Mouse (Mus musculus) cerebellum, adult 18-20 months (tissue): Measurements from ENCODE around the gene Fastkd5.
"Not testable (repeated sequence)": the region's sequence is repeated elsewhere in the genome, so short reads cannot be mapped to it uniquely, and the experiment has no call there.

Experiments used
- DNase-seq, 2 experiments: peaks; one replicate each; pipeline ENCODE4 v3.0.0; 2021

Fastkd5 gene

DNA sequence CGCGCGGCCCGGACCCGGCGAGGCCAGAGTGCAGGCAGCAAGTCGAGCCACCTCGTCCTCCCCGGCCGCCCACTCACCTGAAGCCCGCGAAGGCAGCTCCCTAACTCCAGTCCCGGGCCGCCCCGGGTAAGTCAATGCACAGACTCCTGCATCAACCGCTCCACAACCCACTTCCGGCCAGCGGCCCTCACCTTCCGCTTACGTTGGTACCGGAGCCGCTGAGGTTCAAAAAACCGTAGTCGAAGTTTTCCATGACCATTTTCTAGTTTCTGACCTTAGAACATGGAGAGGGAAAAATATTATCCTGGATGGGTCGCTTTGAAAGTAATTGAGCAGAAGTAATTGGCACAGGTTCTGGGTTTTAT, at the start of gene Fastkd5, which contains the start of gene Ubox5:
Gene Fastkd5, minus strand, starts transcription at position 189 of the 365 bp plus-strand sequence.
Gene Ubox5, minus strand, starts transcription at position 200 of the 365 bp plus-strand sequence.
- DNase-seq = peak; percentile 89 to 93

- DNase-seq = no peak
Measured at GRCm38 (mm10) chr2:130679154-130679553, 49.3 kb upstream of the Fastkd5 start.

DNA sequence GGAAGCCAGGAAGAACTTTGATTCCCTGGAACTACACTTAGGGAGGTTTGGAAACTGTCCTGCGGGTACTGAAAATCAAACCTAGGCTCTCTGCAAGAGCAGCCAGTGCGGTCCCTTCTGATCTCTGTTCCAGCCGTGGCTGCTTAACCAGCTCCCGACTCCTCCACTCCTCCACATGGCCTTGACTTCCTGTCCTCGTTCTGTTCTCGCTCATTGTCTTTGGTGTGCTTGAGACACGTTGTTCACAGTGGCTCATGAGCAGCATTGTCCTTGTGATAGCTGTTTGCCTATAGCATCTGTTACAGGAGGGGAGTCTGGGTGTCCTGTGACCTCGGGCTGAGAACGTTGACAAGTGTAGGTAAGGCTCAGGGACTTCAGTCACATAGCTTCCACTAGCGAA, 47.4 kb upstream of the Fastkd5 start:
- no peak for DNase-seq

- DNase-seq = peak; percentile 90 to 93
Measured at GRCm38 (mm10) chr2:130667559-130667958, 37.7 kb upstream of the Fastkd5 start, which contains the start of gene Itpa. Itpa (plus strand) TSS chr2:130667610.

GRCm38 (mm10) chr2:130664102-130664701, 34.4 kb upstream of the Fastkd5 start, which contains the start of gene Ddrgk1:
Ddrgk1 (minus strand) TSS chr2:130664659.
- DNase-seq = peak; percentile 94 to 95

DNA sequence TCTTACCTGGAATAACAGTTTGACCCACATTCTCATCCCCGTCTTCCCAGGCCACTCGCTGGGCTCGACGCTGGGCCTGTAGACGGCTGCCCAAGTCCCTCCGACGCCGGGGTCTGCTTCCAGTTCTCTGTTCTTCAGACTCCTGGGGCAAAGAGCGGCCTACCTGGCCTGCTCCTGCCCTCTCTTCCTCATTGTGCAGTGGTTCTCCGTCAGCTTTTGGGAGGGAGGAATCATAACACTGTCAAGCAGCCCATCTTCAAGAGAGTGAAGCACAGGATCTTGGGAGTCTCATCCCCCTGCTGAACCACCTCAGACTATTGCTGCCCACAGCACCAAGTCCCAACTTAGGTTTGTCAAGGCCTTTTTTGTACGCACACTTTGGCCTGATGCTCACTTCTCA, 33.5 kb upstream of the Fastkd5 start:
- peak in 1 of 2 experiments; percentile 24 for DNase-seq

GRCm38 (mm10) chr2:130658530-130658929, 28.7 kb upstream of the Fastkd5 start:
- DNase-seq = no peak

DNA sequence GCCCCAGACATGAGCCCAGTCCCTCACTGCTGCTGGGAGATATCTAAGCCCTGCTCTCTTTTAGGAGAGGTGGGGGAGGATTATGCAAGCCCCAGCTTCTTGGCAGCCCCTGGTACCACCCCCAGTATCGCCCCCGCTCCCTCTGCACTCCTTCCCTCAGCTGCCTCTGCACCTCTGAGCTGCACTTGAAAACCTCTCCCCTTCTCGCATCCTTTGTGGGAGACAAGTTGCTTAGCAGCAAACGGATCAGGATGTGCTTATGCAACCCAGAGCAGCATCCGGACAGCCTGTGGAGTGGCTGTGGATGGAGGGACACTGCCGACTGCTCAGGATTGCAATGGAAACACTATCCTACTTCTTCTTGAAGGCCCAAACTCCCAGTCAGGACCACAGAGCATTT, 27.7 kb upstream of the Fastkd5 start:
- no peak for DNase-seq

GRCm38 (mm10) chr2:130656536-130656935, 26.7 kb upstream of the Fastkd5 start:
- no peak for DNase-seq

DNA sequence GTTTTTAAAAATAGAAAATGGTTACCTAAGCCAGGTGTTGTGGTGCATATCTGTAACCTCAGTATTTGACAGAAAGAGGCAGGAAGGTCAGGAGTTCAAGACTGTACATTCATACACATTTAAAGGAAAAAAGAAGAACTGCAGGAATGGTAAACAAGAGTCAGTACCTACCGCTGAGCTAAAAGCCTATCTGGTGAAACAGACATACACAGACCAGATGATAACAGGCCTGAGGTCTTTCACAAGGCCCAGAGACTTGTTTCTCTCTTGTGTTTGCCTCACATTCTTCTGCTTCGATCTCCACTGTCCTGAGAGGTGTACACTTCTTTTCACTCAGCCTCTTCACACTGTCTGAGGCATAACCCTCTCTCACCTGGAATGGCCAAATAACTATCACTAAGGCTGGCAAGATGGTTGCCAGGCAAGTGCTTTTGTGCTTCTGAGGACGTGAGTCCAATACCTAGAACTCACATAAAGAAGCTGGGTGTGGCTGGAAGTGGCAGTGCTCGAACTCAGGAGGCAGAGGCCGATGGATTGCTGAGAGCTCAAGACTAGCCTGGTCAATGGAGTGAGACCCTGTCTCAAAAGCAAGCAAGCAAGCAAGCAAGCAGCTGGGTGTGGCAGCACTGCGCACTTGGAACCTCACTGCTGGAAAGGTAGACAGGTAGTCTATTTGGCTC, 26.0 kb upstream of the Fastkd5 start:
- no peak for DNase-seq

- DNase-seq = no peak
Measured at GRCm38 (mm10) chr2:130653760-130654159, 23.9 kb upstream of the Fastkd5 start.

- DNase-seq = no peak
Measured at GRCm38 (mm10) chr2:130653303-130653702, 23.5 kb upstream of the Fastkd5 start.

GRCm38 (mm10) chr2:130649028-130649427, 19.2 kb upstream of the Fastkd5 start:
- DNase-seq = not testable (repeated sequence)

DNA sequence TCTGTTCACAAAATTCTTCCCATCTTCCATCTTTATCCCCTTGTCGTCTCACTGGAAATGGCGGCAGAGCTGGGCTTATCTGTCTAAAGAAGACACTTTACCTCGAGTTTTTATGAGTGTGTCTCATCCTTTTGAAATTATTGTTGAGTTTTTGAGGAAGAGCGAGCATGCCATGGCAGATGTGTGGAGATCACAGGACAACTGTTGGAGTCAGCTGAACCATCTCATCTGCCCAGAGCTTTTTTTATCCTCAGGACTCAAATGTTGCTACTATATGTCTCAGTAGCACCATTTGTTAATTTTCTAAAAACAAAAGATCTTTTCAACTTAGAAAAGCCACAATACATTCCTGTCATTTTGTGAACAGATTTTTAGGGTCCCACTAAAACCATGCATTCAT, 15.4 kb upstream of the Fastkd5 start:
- no peak for DNase-seq

DNA sequence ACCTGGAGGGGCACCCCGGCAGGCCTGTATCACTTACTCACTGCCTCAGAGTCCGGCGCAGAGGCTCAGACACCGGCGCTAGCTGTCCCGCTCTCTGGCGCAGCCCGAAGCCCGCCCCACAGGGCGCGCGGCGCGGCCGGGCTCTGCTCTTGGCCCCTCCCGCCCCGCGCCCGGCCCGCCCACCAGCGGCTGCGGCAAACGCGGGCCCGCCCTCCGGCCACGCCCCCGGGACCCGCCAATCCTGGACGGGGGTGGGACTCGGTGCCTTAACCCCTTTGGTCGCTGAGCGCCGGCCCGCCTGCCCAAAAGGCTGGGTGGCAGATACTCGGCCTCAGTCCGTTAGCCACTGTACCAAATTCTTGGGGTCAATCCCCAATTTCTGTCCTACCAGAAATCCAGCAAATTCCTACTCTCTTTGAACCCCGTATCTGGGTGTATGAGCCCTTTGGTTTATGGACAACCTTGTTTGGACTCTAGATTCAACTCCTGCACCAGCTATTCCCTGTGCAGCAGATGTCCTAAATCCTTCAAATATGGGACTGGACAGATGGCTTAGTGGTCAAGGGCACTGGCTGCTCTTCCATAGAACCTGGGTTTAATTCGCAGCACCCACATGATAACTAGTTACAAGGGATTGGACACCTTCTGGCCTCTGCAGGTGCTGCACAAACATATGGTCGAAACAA, 13.0 kb upstream of the Fastkd5 start, which contains the start of gene Lzts3:
Gene Lzts3, minus strand, starts transcription at position 120 of the 686 bp plus-strand sequence.
- peak; percentile 96 to 97 for DNase-seq

GRCm38 (mm10) chr2:130642197-130642660, 12.4 kb upstream of the Fastkd5 start:
- no peak for DNase-seq

DNA sequence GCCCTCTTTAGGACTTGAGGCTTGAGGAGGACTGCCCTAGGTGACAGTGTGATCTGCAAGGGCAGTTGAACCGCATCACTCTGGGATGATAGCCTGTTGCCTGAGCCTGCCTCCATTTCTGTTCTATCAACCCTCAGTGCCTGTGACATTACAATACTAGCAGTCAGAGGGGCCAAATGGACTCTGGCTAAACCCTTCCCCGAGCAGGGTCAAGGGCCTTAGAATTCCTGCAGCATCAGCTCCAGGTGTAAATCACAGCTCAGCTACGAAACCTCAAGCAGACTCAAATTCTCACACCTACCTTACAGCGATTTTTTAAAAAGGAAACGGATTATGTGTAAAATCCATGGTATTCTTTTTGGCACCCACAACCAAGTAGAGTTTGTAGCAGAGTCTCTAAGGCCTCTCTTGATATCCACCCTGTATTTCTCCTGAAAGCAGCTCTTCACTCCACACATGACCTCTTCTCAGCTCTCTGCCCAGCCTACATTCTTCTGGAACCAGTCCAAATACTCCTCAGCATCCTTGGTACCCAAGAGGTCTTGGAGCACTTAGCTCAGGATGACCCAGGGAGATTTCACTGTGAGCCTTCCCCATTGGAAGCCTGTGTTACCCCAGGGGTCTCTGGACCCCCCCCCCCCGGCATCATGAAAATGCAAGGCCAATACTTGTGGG, 11.7 kb upstream of the Fastkd5 start:
- DNase-seq = peak in 1 of 2 experiments; percentile 20

DNA sequence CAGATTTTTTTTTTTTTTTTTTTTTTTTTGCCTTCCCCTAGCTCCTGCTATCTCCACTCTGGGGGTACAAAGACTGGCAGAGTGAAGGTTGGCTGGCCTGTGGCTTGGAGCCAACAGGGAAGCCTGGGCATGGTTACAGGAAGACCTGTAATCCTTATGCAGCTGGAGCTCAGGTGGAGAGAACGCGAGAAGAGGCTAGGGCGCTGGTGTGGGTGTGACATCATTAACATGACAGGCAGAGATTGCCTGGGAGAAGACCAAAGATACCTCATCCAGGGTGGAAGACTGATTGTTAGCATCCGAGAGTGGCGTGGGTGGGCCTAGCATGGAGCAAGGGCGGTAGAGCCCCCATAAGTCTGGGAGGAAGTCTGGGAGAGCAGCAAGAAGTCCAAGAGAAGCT, 9.4 kb upstream of the Fastkd5 start:
- DNase-seq = peak in 1 of 2 experiments; percentile 15

- peak in 1 of 2 experiments; percentile 14 for DNase-seq
Measured at GRCm38 (mm10) chr2:130638101-130638611, 8.3 kb upstream of the Fastkd5 start.

DNA sequence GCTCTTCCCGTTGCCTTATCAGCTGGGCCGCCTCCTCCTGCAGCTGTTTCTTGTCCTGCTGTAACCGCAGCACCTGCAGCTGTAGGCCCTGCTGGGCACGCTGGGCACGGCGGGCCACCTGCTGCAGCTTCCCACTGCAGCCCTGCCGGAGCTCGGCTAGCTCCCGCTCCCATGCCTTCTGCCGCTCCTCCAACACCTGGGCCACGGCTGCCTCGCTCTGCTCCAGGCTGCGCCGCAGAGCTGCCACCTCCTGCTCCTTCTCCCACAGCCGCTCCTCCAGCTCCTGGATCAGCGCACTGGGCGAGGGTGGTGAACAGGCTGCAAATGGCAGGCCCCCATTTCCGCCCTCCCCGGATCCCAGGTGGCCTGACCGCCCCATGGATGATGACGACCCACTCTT, 6.0 kb upstream of the Fastkd5 start:
- peak; percentile 21 to 39 for DNase-seq

DNA sequence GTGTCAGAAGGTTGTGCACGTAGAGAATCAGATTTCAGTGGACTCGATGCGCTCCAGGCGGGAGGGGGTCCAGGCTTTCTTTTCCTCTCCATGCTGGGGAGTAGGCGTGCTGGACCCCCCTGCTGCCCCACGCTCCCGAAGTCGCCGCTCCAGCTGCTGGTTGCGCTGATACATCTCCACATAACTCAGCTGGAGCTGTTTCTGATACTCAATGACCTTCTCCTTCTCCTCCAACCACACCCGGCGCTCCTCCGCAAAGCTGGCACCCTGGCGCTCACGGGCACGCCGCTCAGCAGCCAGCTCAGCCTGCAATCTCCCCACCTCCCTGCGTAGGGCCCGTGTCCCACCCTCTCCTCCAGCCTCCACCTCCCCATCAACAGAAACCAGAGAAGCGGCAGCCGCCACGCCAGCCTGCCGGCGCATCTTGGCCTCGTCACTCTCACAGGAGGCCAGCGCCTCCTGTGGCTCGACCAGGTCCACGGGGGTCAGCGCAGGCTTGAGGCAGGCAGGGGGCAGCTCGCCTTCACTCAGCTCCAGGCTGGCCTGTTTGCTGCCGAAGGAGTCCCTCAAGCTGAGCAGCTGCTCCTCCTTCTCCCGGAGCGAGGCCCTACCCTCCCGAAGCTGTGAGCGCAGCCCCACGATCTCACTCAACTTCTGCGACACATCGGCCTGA, 5.0 kb upstream of the Fastkd5 start:
- DNase-seq = peak; percentile 48 to 60
